26 mouse cellular contexts compared by ENCODE assay signal in the genomic region with DNA sequence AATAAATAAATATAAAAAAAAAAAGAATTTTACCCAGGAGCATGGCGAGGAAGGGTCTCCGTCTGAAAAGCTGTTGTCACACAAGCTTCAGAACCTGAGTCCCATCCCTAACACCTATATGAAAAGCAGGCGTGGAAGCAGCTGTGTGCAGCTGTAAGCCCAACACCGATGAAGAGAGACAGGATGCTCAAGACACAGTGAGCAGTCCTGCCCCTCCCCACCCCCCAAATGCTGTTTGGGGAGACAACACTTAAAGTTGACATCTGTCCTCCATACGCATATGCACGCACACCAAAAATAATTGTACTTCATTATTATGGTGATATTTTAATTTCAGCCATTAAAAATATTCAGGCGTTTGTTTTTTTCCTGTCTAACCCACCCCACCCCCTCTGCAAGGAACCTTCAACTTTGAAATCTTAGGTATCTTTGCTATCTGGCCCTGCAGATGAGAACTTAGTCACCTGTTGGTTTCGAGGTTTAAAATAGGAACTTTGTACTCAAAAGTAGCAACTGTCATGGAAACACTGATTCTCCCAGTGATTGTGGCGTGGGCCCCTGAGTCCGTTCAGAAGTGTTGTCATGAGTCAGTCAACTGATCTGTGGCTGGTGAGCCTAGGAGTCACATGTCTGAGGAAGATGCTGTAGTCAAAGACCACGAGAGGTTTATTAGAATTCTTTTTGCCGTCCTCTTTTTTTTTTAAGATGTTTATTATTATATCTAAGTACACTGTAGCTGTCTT. TPM values are rescaled to one million over a fixed set of nuclear protein-coding genes. Genes with fewer than 3 reads are reported as not detected.
DNase-seq lines count a peak whose midpoint lies in the region; ATAC-seq and TF ChIP-seq lines count a peak whose summit lies in the region.
"Had no signal": no experiment of that assay in that cellular context is flagged by ENCODE, and none has a peak within 500 bp of the region (broad histone marks: within the 10 kb centered on the region; RNA-seq: fewer than 3 reads in every experiment).

No protein-coding gene starts in this region.

- peak overlapping the region; percentile 42 for H3K9ac ChIP-seq in CH12.LX (ENCODE audit: insufficient read depth, low read depth)
- no peak overlapping the region for H3K9ac ChIP-seq in intestine, embryonic 15.5 days
- H3K9ac ChIP-seq in forebrain, embryonic 11.5 days (ENCODE audit: low read length) = no peak overlapping the region
- no peak overlapping the region for H3K9ac ChIP-seq in hindbrain, embryonic 16.5 days (ENCODE audit: low read depth, low read length)
- H3K9ac ChIP-seq: heart, embryonic 12.5 days; heart, embryonic 15.5 days; hindbrain, embryonic 14.5 days had no signal

- TF ChIP-seq CTCF in CH12.LX (conservative IDR thresholded peaks at IDR 0.05 in 1 of 2, IDR thresholded peaks at IDR 0.05 in 1 of 2; ENCODE audit: low read depth in 2 of 2, low read length in 2 of 2) = no peak; a peak in 1 of 4 replicates

- H3K27ac ChIP-seq in CH12.LX (ENCODE audit: insufficient read depth, low read depth) = peak overlapping the region; percentile 79
- no peak overlapping the region for H3K27ac ChIP-seq in intestine, embryonic 15.5 days
- H3K27ac ChIP-seq in forebrain, embryonic 11.5 days (ENCODE audit: low read depth, low read length) = no peak overlapping the region
- H3K27ac ChIP-seq in hindbrain, embryonic 16.5 days (ENCODE audit: low read depth, low read length) = no peak overlapping the region
- H3K27ac ChIP-seq: forebrain, embryonic 10.5 days; heart, adult 2 months; heart, embryonic 15.5 days; hindbrain, embryonic 14.5 days had no signal

- peak overlapping the region in 1 of 3 experiments; percentile 20 for H3K4me3 ChIP-seq in CH12.LX (replicated peaks in 1 of 3; ENCODE audit: low read depth in 2 of 3, low read length in 2 of 3, poor library complexity in 1 of 3)
- H3K4me3 ChIP-seq in intestine, embryonic 15.5 days (replicated peaks) = no peak overlapping the region
- H3K4me3 ChIP-seq in forebrain, embryonic 11.5 days (ENCODE audit: low read depth, low read length) = no peak overlapping the region
- H3K4me3 ChIP-seq in hindbrain, embryonic 16.5 days (ENCODE audit: low read length) = no peak overlapping the region
- H3K4me3 ChIP-seq: forebrain, embryonic 10.5 days; heart, adult 2 months; heart, embryonic 12.5 days; heart, embryonic 15.5 days had no signal

- peaks cover 7% of the 10 kb centered on the region for H3K9me3 ChIP-seq in CH12.LX (replicated peaks; ENCODE audit: low read length)
- no peaks in the 10 kb centered on the region for H3K9me3 ChIP-seq in intestine, embryonic 15.5 days
- no peaks in the 10 kb centered on the region for H3K9me3 ChIP-seq in forebrain, embryonic 11.5 days (ENCODE audit: control insufficient read depth, low read length)
- no peaks in the 10 kb centered on the region for H3K9me3 ChIP-seq in hindbrain, embryonic 16.5 days (ENCODE audit: control insufficient read depth, low read length)
- H3K9me3 ChIP-seq: forebrain, embryonic 10.5 days; heart, embryonic 12.5 days; heart, embryonic 15.5 days had no signal

- peak; percentile 30; the same call in 1 of the 2 replicates for TF ChIP-seq POLR2A in CH12.LX (IDR thresholded peaks at IDR 0.05; ENCODE audit: low read depth, low read length)

- H3K4me2 ChIP-seq in CH12.LX (ENCODE audit: insufficient read depth, low read depth, poor library complexity, severe bottlenecking) = 0 out of 2 replicates have a peak overlapping the region, but pooled peaks have one; percentile 22
- no peak overlapping the region for H3K4me2 ChIP-seq in intestine, embryonic 15.5 days (replicated peaks)
- H3K4me2 ChIP-seq in forebrain, embryonic 11.5 days (ENCODE audit: low read depth, low read length, severe bottlenecking) = no peak overlapping the region
- no peak overlapping the region for H3K4me2 ChIP-seq in hindbrain, embryonic 16.5 days (ENCODE audit: low read length)
- H3K4me2 ChIP-seq: heart, embryonic 12.5 days; heart, embryonic 15.5 days; hindbrain, embryonic 14.5 days had no signal

- H3K36me3 ChIP-seq in CH12.LX (replicated peaks in 1 of 2; ENCODE audit: control insufficient read depth in 1 of 2, insufficient read depth in 1 of 2, low read length in 1 of 2) = peaks cover 0 to 7% of the 10 kb centered on the region in 2 experiments
- H3K36me3 ChIP-seq in intestine, embryonic 15.5 days = no peaks in the 10 kb centered on the region
- H3K36me3 ChIP-seq in splenic B cell, adult 2 months (ENCODE audit: control insufficient read depth, insufficient read depth, low read length, poor library complexity, severe bottlenecking) = no peaks in the 10 kb centered on the region
- H3K36me3 ChIP-seq in forebrain, embryonic 11.5 days (ENCODE audit: control insufficient read depth, insufficient read depth, low read length) = no peaks in the 10 kb centered on the region
- H3K36me3 ChIP-seq in hindbrain, embryonic 16.5 days (ENCODE audit: control insufficient read depth, insufficient read depth, low read length) = no peaks in the 10 kb centered on the region
- H3K36me3 ChIP-seq: forebrain, embryonic 10.5 days; heart, embryonic 12.5 days; heart, embryonic 15.5 days had no signal

- no peaks in the 10 kb centered on the region for H3K79me2 ChIP-seq in CH12.LX (replicated peaks; ENCODE audit: control insufficient read depth, extremely low read depth, insufficient read depth, poor library complexity, severe bottlenecking)

- WGBS in intestine, embryonic 15.5 days = 77% methylated on average over 12 of the region's 12 CpGs
- 93% methylated on average over 12 of the region's 12 CpGs for WGBS in forebrain, embryonic 11.5 days
- 91% methylated on average over 12 of the region's 12 CpGs for WGBS in hindbrain, embryonic 16.5 days

- H3K4me1 ChIP-seq in CH12.LX (ENCODE audit: control insufficient read depth in 1 of 2, insufficient read depth in 2 of 2) = peaks cover 3 to 53% of the 10 kb centered on the region in 2 experiments
- no peaks in the 10 kb centered on the region for H3K4me1 ChIP-seq in intestine, embryonic 15.5 days (replicated peaks)
- no peaks in the 10 kb centered on the region for H3K4me1 ChIP-seq in forebrain, embryonic 11.5 days (replicated peaks; ENCODE audit: control insufficient read depth, insufficient read depth, low read length)
- no peaks in the 10 kb centered on the region for H3K4me1 ChIP-seq in hindbrain, embryonic 16.5 days (ENCODE audit: control insufficient read depth, insufficient read depth, low read depth, low read length)
- H3K4me1 ChIP-seq: forebrain, embryonic 10.5 days; heart, embryonic 12.5 days; heart, embryonic 15.5 days had no signal

- in situ Hi-C loops in CH12.LX (cut with MboI; ENCODE audit: low pct_ligation_motif_present, low pct_unique_long_range_greater_than_20kb, low sequenced_read_pairs) = no loop called here

- H3K27me3 ChIP-seq in CH12.LX (replicated peaks) = no peaks in the 10 kb centered on the region
- H3K27me3 ChIP-seq in intestine, embryonic 15.5 days (replicated peaks) = no peaks in the 10 kb centered on the region
- H3K27me3 ChIP-seq in splenic B cell, adult 2 months (ENCODE audit: control insufficient read depth, insufficient read depth, low read length, poor library complexity, severe bottlenecking) = no peaks in the 10 kb centered on the region
- H3K27me3 ChIP-seq in forebrain, embryonic 11.5 days (ENCODE audit: control insufficient read depth, insufficient read depth, low read length) = no peaks in the 10 kb centered on the region
- no peaks in the 10 kb centered on the region for H3K27me3 ChIP-seq in hindbrain, embryonic 16.5 days (replicated peaks; ENCODE audit: control insufficient read depth, insufficient read depth, low read length)

- peak; percentile 98 for TF ChIP-seq EP300 in CH12.LX (IDR thresholded peaks at IDR 0.05; ENCODE audit: low read length)

- TF ChIP-seq RAD21 in CH12.LX (IDR thresholded peaks at IDR 0.05; ENCODE audit: low read depth, low read length) = no peak; the same call in 1 of the 2 replicates

- dilution Hi-C loops in CH12.LX (cut with MboI; ENCODE audit: extremely low pct_ligation_motif_present, extremely low pct_unique_long_range_greater_than_20kb, low sequenced_read_pairs) = no loop called here

- ATAC-seq in intestine, embryonic 15.5 days = peak; percentile 23; the same call in 1 of the 2 replicates
- no peak for ATAC-seq in forebrain, embryonic 11.5 days (replicated peaks; ENCODE audit: low FRiP score)
- no peak for ATAC-seq in hindbrain, embryonic 16.5 days
- ATAC-seq: forebrain, embryonic 14.5 days had no signal

- DNase-seq in CD4-positive helper T cell, adult 2 months (ENCODE audit: low read depth, low spot score) = peak; percentile 53
- peak; percentile 96 for DNase-seq in CH12.LX (ENCODE audit: extremely low read depth)
- DNase-seq in splenic B cell, adult 2 months (ENCODE audit: low read depth, low spot score) = peak; percentile 18
- DNase-seq in forebrain, embryonic 11.5 days (ENCODE audit: low spot score) = no peak
- no peak for DNase-seq in heart, adult 8-10 months (ENCODE audit: low spot score)
- DNase-seq in heart, adult 18-20 months = no peak
- DNase-seq: adrenal gland, adult 2 months; adrenal gland, postnatal 14 days; B cell, adult 2 months; cerebellum, adult 11 months; cerebellum, adult 2 months; cerebellum, adult 9-11 months; cerebellum, postnatal 36 days; gastrocnemius, postnatal 25 days; heart, adult 2 months; heart, postnatal 10 days; heart, postnatal 36 days; kidney, adult 18-20 months; kidney, adult 9 months had no signal

TF ChIP-seq in CH12.LX, 34 proteins besides CTCF, POLR2A, EP300 and RAD21 (continues in another document):
- TF ChIP-seq ELF1 (IDR thresholded peaks at IDR 0.05; ENCODE audit: low read depth, low read length) = 0 out of 2 replicates have a peak, but pooled peaks have one; percentile 1
- TF ChIP-seq NRF1 (IDR thresholded peaks at IDR 0.05; ENCODE audit: low read depth, low read length) = no peak
- TF ChIP-seq NELFE (IDR thresholded peaks at IDR 0.05; ENCODE audit: low read depth, low read length) = no peak
- peak; percentile 55 for TF ChIP-seq MXI1 (IDR thresholded peaks at IDR 0.05; ENCODE audit: low read depth, low read length)
- TF ChIP-seq JUN (IDR thresholded peaks at IDR 0.05; ENCODE audit: insufficient read depth, low read depth, low read length) = peak; percentile 97
- TF ChIP-seq MYC (IDR thresholded peaks at IDR 0.05; ENCODE audit: low read depth, low read length) = peak; percentile 79
- peak; percentile 97 for TF ChIP-seq IRF4 (IDR thresholded peaks at IDR 0.05; ENCODE audit: low read depth, low read length)
- TF ChIP-seq MAX (IDR thresholded peaks at IDR 0.05; ENCODE audit: low read length) = peak; percentile 81
- TF ChIP-seq MAFK (IDR thresholded peaks at IDR 0.05; ENCODE audit: insufficient replicate concordance, low read length) = peak; percentile 79; the same call in 1 of the 2 replicates

RNA-seq across cellular contexts. Expression of gene Fbxo21, which starts 54.6 kb away (rescaled TPM):
- total RNA-seq in CH12.LX (2012; rRNA removed) (13.5 and 13.7 TPM in 2 replicates), CH12.LX (2014; rRNA removed) (9.9 and 10.7 TPM in 2 replicates)
- polyA plus RNA-seq in CH12.LX (2012; ENCODE audit: insufficient read length, low read depth) = 19.3 and 24.1 TPM in 2 replicates
- 56.1 and 56.7 TPM in 2 replicates for polyA plus RNA-seq in intestine, embryonic 15.5 days (2015; fragmentation: Nextera tagmentation; extraction: Ambion mirVana)
- polyA plus RNA-seq in forebrain, embryonic 11.5 days (2014; fragmentation: Nextera tagmentation; extraction: Ambion mirVana) = 122 and 130 TPM in 2 replicates
- total RNA-seq in heart, adult 8-10 months (2022) = 10 to 100 TPM; 29.2 to 43.0 (median 35.2) TPM
- 10 to 100 TPM; 35.7 to 38.8 TPM for total RNA-seq in heart, adult 18-20 months (2021)
- polyA plus RNA-seq in hindbrain, embryonic 16.5 days (2015; fragmentation: Nextera tagmentation; extraction: Ambion mirVana) = 151 and 167 TPM in 2 replicates

Comparison
In these comparisons a context has a peak if more than half of its experiments do, and no peak if none do; other contexts are left out.
1. DNase-seq: peak in CD4-positive helper T cell, adult 2 months (single experiment), CH12.LX (single experiment) and splenic B cell, adult 2 months (single experiment); none in forebrain, embryonic 11.5 days (single experiment), heart, adult 8-10 months (single experiment) and heart, adult 18-20 months (0 of 2).